Mouse (Mus musculus): ENCODE data around the gene Atp5f1. TPM values are rescaled to one million over a fixed set of nuclear protein-coding genes. Genes with fewer than 3 reads are reported as not detected.

The Atp5f1 gene
- total and polyA plus RNA-seq, 3 experiments = 313 to 344 TPM; not detected in 1

GRCm38 (mm10) chr3:105900716-105901115, 59.2 kb downstream of the Atp5f1 start:
- H3K27ac ChIP-seq (ENCODE audit: control insufficient read depth, low read depth, low read length) = no peak overlapping the region
- H3K4me3 ChIP-seq (ENCODE audit: control insufficient read depth in 1 of 2, insufficient read depth in 1 of 2, low read depth in 2 of 2, low read length in 2 of 2) = no peak overlapping the region
- no peak overlapping the region for H3K9ac ChIP-seq (ENCODE audit: control insufficient read depth, low read depth, low read length, poor library complexity, severe bottlenecking)
- no peaks in the 10 kb centered on the region for H3K9me3 ChIP-seq (replicated peaks; ENCODE audit: insufficient read depth, low read length)
- DNase-seq (ENCODE audit: low read depth, low spot score) = no peak
- peaks cover 0 to 32% of the 10 kb centered on the region in 2 experiments; a peak in 2 of 4 replicates for H3K36me3 ChIP-seq (ENCODE audit: control insufficient read depth in 1 of 2, insufficient read depth in 2 of 2, low read length in 2 of 2)
- TF ChIP-seq MAX (IDR thresholded peaks at IDR 0.05; ENCODE audit: low read length) (0 out of 2 replicates have a peak, but pooled peaks have one; percentile 29), ETS1 (IDR thresholded peaks at IDR 0.05; ENCODE audit: low read depth, low read length) (no peak), MYC (IDR thresholded peaks at IDR 0.05; ENCODE audit: low read depth, low read length) (0 out of 2 replicates have a peak, but pooled peaks have one; percentile 26), CTCF (IDR thresholded peaks at IDR 0.05 in 2 of 3, conservative IDR thresholded peaks at IDR 0.05 in 1 of 3; ENCODE audit: control insufficient read depth in 1 of 3, insufficient read depth in 1 of 3, low read depth in 2 of 3, low read length in 3 of 3, poor library complexity in 1 of 3, severe bottlenecking in 1 of 3) (no peak), TAL1 (IDR thresholded peaks at IDR 0.05; ENCODE audit: low read length) (no peak), ZMIZ1 (IDR thresholded peaks at IDR 0.05; ENCODE audit: low read depth, low read length) (no peak)
- H3K79me2 ChIP-seq (ENCODE audit: control insufficient read depth, insufficient read depth, low read length, poor library complexity) = no peaks in the 10 kb centered on the region
- H3K27me3 ChIP-seq (ENCODE audit: control insufficient read depth in 1 of 2, insufficient read depth in 2 of 2, low read length in 2 of 2) = no peaks in the 10 kb centered on the region
- peaks cover 9 to 39% of the 10 kb centered on the region in 2 experiments for H3K4me1 ChIP-seq (ENCODE audit: control insufficient read depth in 1 of 2, insufficient read depth in 2 of 2, low read length in 2 of 2)

- H3K4me1 ChIP-seq (ENCODE audit: control insufficient read depth in 1 of 2, insufficient read depth in 2 of 2, low read length in 2 of 2) = peaks cover 7 to 36% of the 10 kb centered on the region in 2 experiments
- no peak overlapping the region for H3K4me3 ChIP-seq (ENCODE audit: control insufficient read depth in 1 of 2, insufficient read depth in 1 of 2, low read depth in 2 of 2, low read length in 2 of 2)
- H3K27me3 ChIP-seq (ENCODE audit: control insufficient read depth in 1 of 2, insufficient read depth in 2 of 2, low read length in 2 of 2) = no peaks in the 10 kb centered on the region
- peaks cover 0 to 27% of the 10 kb centered on the region in 2 experiments; a peak in 2 of 4 replicates for H3K36me3 ChIP-seq (ENCODE audit: control insufficient read depth in 1 of 2, insufficient read depth in 2 of 2, low read length in 2 of 2)
- no peak for DNase-seq (ENCODE audit: low read depth, low spot score)
- H3K27ac ChIP-seq (ENCODE audit: control insufficient read depth, low read depth, low read length) = no peak overlapping the region
- no peaks in the 10 kb centered on the region for H3K9me3 ChIP-seq (replicated peaks; ENCODE audit: insufficient read depth, low read length)
- no peaks in the 10 kb centered on the region for H3K79me2 ChIP-seq (ENCODE audit: control insufficient read depth, insufficient read depth, low read length, poor library complexity)
- TF ChIP-seq CHD1 (IDR thresholded peaks at IDR 0.05; ENCODE audit: low read depth, low read length) (no peak), ZC3H11A (IDR thresholded peaks at IDR 0.05; ENCODE audit: low read depth, low read length) (no peak), GABPA (IDR thresholded peaks at IDR 0.05; ENCODE audit: low read depth, low read length) (no peak), TCF12 (IDR thresholded peaks at IDR 0.05; ENCODE audit: low read depth, low read length) (no peak), ZNF384 (IDR thresholded peaks at IDR 0.05; ENCODE audit: low read depth, low read length) (no peak), RCOR1 (IDR thresholded peaks at IDR 0.05; ENCODE audit: low read depth, low read length) (no peak), MAZ (IDR thresholded peaks at IDR 0.05; ENCODE audit: low read depth, low read length) (no peak)
- no peak overlapping the region for H3K9ac ChIP-seq (ENCODE audit: control insufficient read depth, low read depth, low read length, poor library complexity, severe bottlenecking)
Measured at GRCm38 (mm10) chr3:105900266-105900665, 59.6 kb downstream of the Atp5f1 start.

- peak; percentile 92 for DNase-seq (ENCODE audit: low read depth, low spot score)
- Histone ChIP-seq H3K27me3 (ENCODE audit: control insufficient read depth in 1 of 2, insufficient read depth in 2 of 2, low read length in 2 of 2) (no peaks in the 10 kb centered on the region), H3K9ac (ENCODE audit: control insufficient read depth, low read depth, low read length, poor library complexity, severe bottlenecking) (peak overlapping the region; percentile 23; the same call in 1 of the 2 replicates), H3K27ac (ENCODE audit: control insufficient read depth, low read depth, low read length) (no peak overlapping the region), H3K4me3 (ENCODE audit: control insufficient read depth in 1 of 2, insufficient read depth in 1 of 2, low read depth in 2 of 2, low read length in 2 of 2) (no peak overlapping the region), H3K79me2 (ENCODE audit: control insufficient read depth, insufficient read depth, low read length, poor library complexity) (no peaks in the 10 kb centered on the region), H3K36me3 (ENCODE audit: control insufficient read depth in 1 of 2, insufficient read depth in 2 of 2, low read length in 2 of 2) (peaks cover 0 to 20% of the 10 kb centered on the region in 2 experiments; a peak in 2 of 4 replicates), H3K9me3 (replicated peaks; ENCODE audit: insufficient read depth, low read length) (no peaks in the 10 kb centered on the region), H3K4me1 (ENCODE audit: control insufficient read depth in 1 of 2, insufficient read depth in 2 of 2, low read length in 2 of 2) (peaks cover 3 to 33% of the 10 kb centered on the region in 2 experiments)
- TF ChIP-seq HCFC1 (IDR thresholded peaks at IDR 0.05; ENCODE audit: low read depth, low read length) (0 out of 2 replicates have a peak, but pooled peaks have one; percentile 27), MXI1 (IDR thresholded peaks at IDR 0.05; ENCODE audit: low read depth, low read length) (peak; percentile 34; the same call in 1 of the 2 replicates), SMC3 (IDR thresholded peaks at IDR 0.05; ENCODE audit: low read depth, low read length) (peak; percentile 98), SIN3A (IDR thresholded peaks at IDR 0.05; ENCODE audit: low read length) (peak; percentile 52; the same call in 1 of the 2 replicates), MAX (IDR thresholded peaks at IDR 0.05; ENCODE audit: low read length) (no peak), TBP (IDR thresholded peaks at IDR 0.05; ENCODE audit: low read depth, low read length) (no peak), ZKSCAN1 (IDR thresholded peaks at IDR 0.05; ENCODE audit: low read depth, low read length) (no peak), CTCF (IDR thresholded peaks at IDR 0.05 in 2 of 3, conservative IDR thresholded peaks at IDR 0.05 in 1 of 3; ENCODE audit: control insufficient read depth in 1 of 3, insufficient read depth in 1 of 3, low read depth in 2 of 3, low read length in 3 of 3, poor library complexity in 1 of 3, severe bottlenecking in 1 of 3) (peak; percentile 85 to 98 (median 96)), JUND (IDR thresholded peaks at IDR 0.05; ENCODE audit: low read depth, low read length) (no peak), RAD21 (IDR thresholded peaks at IDR 0.05; ENCODE audit: low read depth, low read length) (peak; percentile 99), ZC3H11A (IDR thresholded peaks at IDR 0.05; ENCODE audit: low read depth, low read length) (peak; percentile 94)
Measured at GRCm38 (mm10) chr3:105899394-105900147, 60.3 kb downstream of the Atp5f1 start.

All from MEL (cell line).